Mouse (Mus musculus) heart, postnatal 0 days (tissue): Measurements from ENCODE around the gene Dqx1.

Experiments used
- CTCF ChIP-seq: IDR thresholded peaks from 2 replicates; pipeline ENCODE4 v1.5.1; 2016; ENCODE audit warnings: antibody characterized with exemption, control low read depth, low read depth
- EP300 ChIP-seq: IDR thresholded peaks from 2 replicates; pipeline ENCODE4 v1.6.1; 2016; ENCODE audit warnings: antibody characterized with exemption, low read depth

GRCm38 (mm10) chr6:83054871-83055431 is 2.7 kb upstream of the Dqx1 start, which contains the start of gene Htra2:
- peak; percentile 24; the same call in 1 of the 2 replicates for TF ChIP-seq CTCF
- TF ChIP-seq EP300 = no peak; the same call in 1 of the 2 replicates
